Mouse (Mus musculus) left cerebral cortex, postnatal 36 days (tissue): ENCODE measurements around the gene Fhl2. TPM values are rescaled to one million over a fixed set of nuclear protein-coding genes. Genes with fewer than 3 reads are reported as not detected.

Experiments used
- total RNA-seq, 2 experiments: library from RNA; stranded (reverse); gene quantifications; 2 replicates each; pipeline ENCODE4 v1.2.3; 2021

The Fhl2 gene
- total RNA-seq, 2 experiments from 2014 or later: 56.1 to 63.6 TPM

Other genes with a start within 250 kb of the Fhl2 start
- 10 to 100 TPM; 16.6 to 22.0 TPM for gene Gpr45, start 244.1 kb downstream of the Fhl2 start, total RNA-seq
- gene Tgfbrap1, start 98.3 kb downstream of the Fhl2 start, total RNA-seq: 10 to 100 TPM; 43.2 to 44.3 TPM
- 10 to 100 TPM; 23.4 to 23.5 TPM for gene AI597479, start 98.3 kb downstream of the Fhl2 start, total RNA-seq
- gene Nck2, start 247.6 kb upstream of the Fhl2 start, total RNA-seq: 10 to 100 TPM; 38.7 to 38.8 TPM